Mouse (Mus musculus): ENCODE results near the gene Boll. TPM values are rescaled to one million over a fixed set of nuclear protein-coding genes. Genes with fewer than 3 reads are reported as not detected.

Gene Boll
- 0.08 and 0.34 TPM in 2 replicates for polyA plus RNA-seq (2016; fragmentation: Nextera tagmentation; extraction: Ambion mirVana)

GRCm38 (mm10) chr1:55363044-55363565, at the start of gene Boll:
TSS of gene Boll (minus strand) at chr1:55363469.
- ATAC-seq (ENCODE audit: insufficient number of reproducible peaks, insufficient read depth, low FRiP score, low TSS enrichment, low read depth), result peak; percentile 59; the same call in 1 of the 2 replicates
- peaks cover 28% of the 10 kb centered on the region for H3K27me3 ChIP-seq
- no peaks in the 10 kb centered on the region for H3K36me3 ChIP-seq
- H3K9me3 ChIP-seq, result peaks cover 12% of the 10 kb centered on the region
- peak within 1 kb of the TSS; percentile 48 for H3K4me3 ChIP-seq (replicated peaks)
- H3K4me1 ChIP-seq (replicated peaks), result peaks cover 9% of the 10 kb centered on the region
- H3K9ac ChIP-seq (replicated peaks), result no peak within 1 kb of the TSS
- WGBS, result 12% methylated on average over 68 of the region's 68 CpGs
- H3K27ac ChIP-seq, result no peak within 1 kb of the TSS
- H3K4me2 ChIP-seq, result peak within 1 kb of the TSS; percentile 60

GRCm38 (mm10) chr1:55412569-55412968, 49.3 kb upstream of the Boll start:
- H3K4me3 ChIP-seq (replicated peaks), result no peak overlapping the region
- 25% methylated on average over 6 of the region's 6 CpGs for WGBS

DNA sequence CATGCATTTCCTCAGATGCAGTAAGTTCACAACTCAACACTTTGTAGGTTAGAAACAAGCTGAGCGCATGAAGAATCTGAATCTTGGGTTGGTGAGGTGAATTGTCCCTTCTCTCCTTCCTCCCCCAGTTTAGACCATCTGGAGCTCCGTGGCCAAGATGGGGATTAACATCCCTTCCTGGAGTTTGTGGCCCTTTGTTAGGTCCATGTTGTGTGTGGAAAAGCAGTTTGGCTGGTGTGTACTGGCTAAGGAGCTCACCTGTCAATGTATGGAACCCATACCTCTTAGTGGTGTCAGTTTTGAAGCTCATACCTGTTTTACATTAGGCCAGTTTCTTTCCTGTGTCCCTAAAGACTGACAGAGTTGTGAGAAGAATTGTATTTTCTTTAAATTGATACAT, 47.8 kb upstream of the Boll start:
- ATAC-seq (ENCODE audit: insufficient number of reproducible peaks, insufficient read depth, low FRiP score, low TSS enrichment, low read depth), result no peak
- no peak overlapping the region for H3K4me3 ChIP-seq (replicated peaks)
- H3K9ac ChIP-seq (replicated peaks), result no peak overlapping the region
- H3K27me3 ChIP-seq, result peaks cover 20% of the 10 kb centered on the region
- no peaks in the 10 kb centered on the region for H3K9me3 ChIP-seq
- no peak overlapping the region for H3K4me2 ChIP-seq
- H3K4me1 ChIP-seq (replicated peaks), result peaks cover 6% of the 10 kb centered on the region; the same call in 1 of the 2 replicates
- no peak overlapping the region for H3K27ac ChIP-seq
- WGBS, result 74% methylated on average over 2 of the region's 2 CpGs
- H3K36me3 ChIP-seq, result no peaks in the 10 kb centered on the region

More at GRCm38 (mm10) chr1:55412569-55412968, 49.3 kb upstream of the Boll start:
- Histone ChIP-seq H3K9me3 (no peaks in the 10 kb centered on the region), H3K27ac (no peak overlapping the region), H3K9ac (replicated peaks) (no peak overlapping the region), H3K4me1 (replicated peaks) (no peaks in the 10 kb centered on the region; the same call in 1 of the 2 replicates), H3K27me3 (peaks cover 7% of the 10 kb centered on the region), H3K4me2 (no peak overlapping the region), H3K36me3 (no peaks in the 10 kb centered on the region)
- ATAC-seq (ENCODE audit: insufficient number of reproducible peaks, insufficient read depth, low FRiP score, low TSS enrichment, low read depth), result no peak

GRCm38 (mm10) chr1:55410670-55411069, 47.4 kb upstream of the Boll start:
- no peak overlapping the region for H3K27ac ChIP-seq
- H3K27me3 ChIP-seq, result peaks cover 21% of the 10 kb centered on the region
- H3K9ac ChIP-seq (replicated peaks), result no peak overlapping the region
- no peak overlapping the region for H3K4me3 ChIP-seq (replicated peaks)
- H3K4me1 ChIP-seq (replicated peaks), result peaks cover 6% of the 10 kb centered on the region; the same call in 1 of the 2 replicates
- ATAC-seq (ENCODE audit: insufficient number of reproducible peaks, insufficient read depth, low FRiP score, low TSS enrichment, low read depth), result no peak
- WGBS, result 84% methylated on average over 2 of the region's 2 CpGs
- no peaks in the 10 kb centered on the region for H3K9me3 ChIP-seq
- no peak overlapping the region for H3K4me2 ChIP-seq
- no peaks in the 10 kb centered on the region for H3K36me3 ChIP-seq

DNA sequence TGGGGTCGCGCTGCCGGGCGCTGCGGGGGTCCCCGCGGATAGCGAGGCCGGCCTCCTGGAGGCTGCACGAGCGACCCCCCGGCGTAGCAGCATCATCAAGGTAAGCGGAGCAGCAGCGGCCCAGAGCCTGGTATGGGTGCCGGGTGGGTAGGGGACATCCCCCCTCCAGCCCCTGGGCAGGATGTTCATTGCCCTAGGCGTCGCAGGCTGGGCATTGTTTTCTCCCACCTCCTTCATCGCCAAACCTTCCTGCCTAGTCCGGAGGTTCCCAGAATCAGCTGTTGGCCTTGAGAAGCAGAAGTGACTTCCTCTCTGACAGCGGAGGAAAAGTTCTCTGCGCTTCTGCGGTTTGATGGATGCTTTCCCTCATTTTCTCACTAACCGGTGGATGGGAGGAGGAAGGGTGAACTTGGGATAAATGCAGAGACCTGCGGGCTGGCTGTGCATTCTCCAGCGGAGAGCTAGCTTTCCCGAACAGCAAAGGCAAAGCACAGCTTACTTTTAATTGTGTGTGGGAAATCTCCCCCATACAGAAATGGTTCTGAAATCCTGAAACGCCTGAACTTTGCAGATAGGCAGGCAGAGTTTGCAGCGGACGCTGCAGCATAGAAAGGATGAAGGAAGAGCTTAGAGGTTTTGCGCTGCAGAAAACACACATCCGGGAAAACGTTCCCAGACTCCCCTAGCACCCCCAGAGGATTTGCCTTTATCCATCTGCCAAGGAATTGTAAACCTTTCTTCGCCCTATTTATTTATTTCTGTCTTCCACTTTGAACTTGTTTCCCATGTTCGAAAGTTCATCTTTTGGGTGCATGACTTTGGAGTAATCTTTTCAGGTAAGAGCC, 43.5 kb upstream of the Boll start:
- Histone ChIP-seq H3K4me3 (replicated peaks) (peak overlapping the region; percentile 67), H3K27me3 (peaks cover 34% of the 10 kb centered on the region), H3K4me2 (peak overlapping the region; percentile 100), H3K36me3 (no peaks in the 10 kb centered on the region), H3K4me1 (replicated peaks) (peaks cover 9% of the 10 kb centered on the region), H3K9ac (replicated peaks) (peak overlapping the region; percentile 69), H3K27ac (0 out of 2 replicates have a peak overlapping the region, but pooled peaks have one; percentile 17), H3K9me3 (no peaks in the 10 kb centered on the region)
- WGBS, result 3% methylated on average over 35 of the region's 35 CpGs
- ATAC-seq (ENCODE audit: insufficient number of reproducible peaks, insufficient read depth, low FRiP score, low TSS enrichment, low read depth), result no peak

DNA sequence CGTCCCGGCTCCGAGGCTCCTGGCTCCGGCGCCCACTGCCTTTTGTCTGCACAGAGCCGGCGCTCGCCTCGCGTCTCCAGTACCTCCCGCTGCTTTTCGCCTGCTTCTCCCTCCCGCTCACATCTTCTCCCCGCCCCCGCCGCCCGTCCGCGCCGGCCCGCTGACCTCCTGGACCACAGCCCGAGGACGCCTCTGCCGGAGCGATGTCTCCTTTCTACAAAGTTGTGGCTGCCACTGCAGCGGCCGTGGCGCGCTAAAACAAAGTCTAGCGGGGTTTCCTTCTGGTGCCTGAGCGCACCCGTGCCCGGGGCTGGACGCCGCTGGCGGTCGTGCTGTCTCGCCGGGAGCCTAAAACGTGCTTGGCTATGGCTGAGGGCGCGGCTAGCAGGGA, 42.7 kb upstream of the Boll start:
- H3K4me3 ChIP-seq (replicated peaks), result peak overlapping the region; percentile 67
- peak overlapping the region; percentile 100 for H3K4me2 ChIP-seq
- peaks cover 34% of the 10 kb centered on the region for H3K27me3 ChIP-seq
- peak; percentile 37 for ATAC-seq (ENCODE audit: insufficient number of reproducible peaks, insufficient read depth, low FRiP score, low TSS enrichment, low read depth)
- 0 out of 2 replicates have a peak overlapping the region, but pooled peaks have one; percentile 17 for H3K27ac ChIP-seq
- H3K36me3 ChIP-seq, result no peaks in the 10 kb centered on the region
- H3K9ac ChIP-seq (replicated peaks), result peak overlapping the region; percentile 69
- no peaks in the 10 kb centered on the region for H3K9me3 ChIP-seq
- H3K4me1 ChIP-seq (replicated peaks), result peaks cover 9% of the 10 kb centered on the region
- WGBS, result 0% methylated on average over 37 of the region's 42 CpGs

- Histone ChIP-seq H3K4me1 (replicated peaks) (peaks cover 9% of the 10 kb centered on the region), H3K36me3 (no peaks in the 10 kb centered on the region), H3K9ac (replicated peaks) (peak within 1 kb of the TSS; percentile 69), H3K27me3 (peaks cover 34% of the 10 kb centered on the region), H3K4me2 (peak within 1 kb of the TSS; percentile 100), H3K4me3 (replicated peaks) (peak within 1 kb of the TSS; percentile 67), H3K9me3 (no peaks in the 10 kb centered on the region), H3K27ac (0 out of 2 replicates have a peak within 1 kb of the TSS, but pooled peaks have one; percentile 17)
- 4% methylated on average over 50 of the region's 51 CpGs for WGBS
- ATAC-seq (ENCODE audit: insufficient number of reproducible peaks, insufficient read depth, low FRiP score, low TSS enrichment, low read depth), result peak; percentile 99
Measured at GRCm38 (mm10) chr1:55405272-55406022, 42.2 kb upstream of the Boll start, which contains the start of gene Plcl1. TSS of gene Plcl1 (plus strand) at chr1:55405921.

- Histone ChIP-seq H3K4me2 (no peak overlapping the region), H3K9ac (replicated peaks) (no peak overlapping the region), H3K4me3 (replicated peaks) (no peak overlapping the region), H3K27ac (no peak overlapping the region), H3K4me1 (replicated peaks) (peaks cover 12% of the 10 kb centered on the region), H3K27me3 (peaks cover 34% of the 10 kb centered on the region), H3K9me3 (no peaks in the 10 kb centered on the region), H3K36me3 (no peaks in the 10 kb centered on the region)
- no peak for ATAC-seq (ENCODE audit: insufficient number of reproducible peaks, insufficient read depth, low FRiP score, low TSS enrichment, low read depth)
- under 1% methylated on average over 3 of the region's 3 CpGs for WGBS
Measured at GRCm38 (mm10) chr1:55404439-55404838, 41.2 kb upstream of the Boll start.

GRCm38 (mm10) chr1:55399891-55400290, 36.6 kb upstream of the Boll start:
- no peak; the same call in 1 of the 2 replicates for ATAC-seq (ENCODE audit: insufficient number of reproducible peaks, insufficient read depth, low FRiP score, low TSS enrichment, low read depth)
- Histone ChIP-seq H3K9ac (replicated peaks) (no peak overlapping the region), H3K4me2 (no peak overlapping the region), H3K27me3 (peaks cover 6% of the 10 kb centered on the region), H3K36me3 (no peaks in the 10 kb centered on the region), H3K4me1 (replicated peaks) (peaks cover 3% of the 10 kb centered on the region; the same call in 1 of the 2 replicates), H3K9me3 (no peaks in the 10 kb centered on the region), H3K27ac (no peak overlapping the region), H3K4me3 (replicated peaks) (no peak overlapping the region)
- WGBS, result 33% methylated on average over 5 of the region's 5 CpGs

- Histone ChIP-seq H3K4me3 (replicated peaks) (no peak overlapping the region), H3K9me3 (no peaks in the 10 kb centered on the region), H3K4me1 (replicated peaks) (no peaks in the 10 kb centered on the region), H3K27ac (no peak overlapping the region), H3K36me3 (no peaks in the 10 kb centered on the region), H3K27me3 (no peaks in the 10 kb centered on the region), H3K4me2 (no peak overlapping the region), H3K9ac (replicated peaks) (no peak overlapping the region)
- ATAC-seq (ENCODE audit: insufficient number of reproducible peaks, insufficient read depth, low FRiP score, low TSS enrichment, low read depth), result no peak
- 16% methylated on average over 9 of the region's 9 CpGs for WGBS
Measured at GRCm38 (mm10) chr1:55383114-55383773, 20.0 kb upstream of the Boll start.

Measured in limb, embryonic 12.5 days (tissue).